In genomic region chr5:76304452-76305341, GRCm38 (mm10) we compare ENCODE assay signal across 8 mouse cellular contexts. TPM values are rescaled to one million over a fixed set of nuclear protein-coding genes. Genes with fewer than 3 reads are reported as not detected.
DNase-seq lines count a peak whose midpoint lies in the region; ATAC-seq lines count a peak whose summit lies in the region.

Clock (minus strand) TSS chr5:76304792.

- H3K4me1 ChIP-seq in intestine, embryonic 15.5 days (replicated peaks), result 0 out of 2 replicates have a peak, but pooled peaks cover 9% of the 10 kb centered on the region

- intact Hi-C loops in gastrocnemius, postnatal 36 days (cut with DNase I), result loop anchor here (10.0 kb wide), 2 partner anchors 110 to 230 kb away; no protein-coding TSS in a partner anchor
- intact Hi-C loops in left cerebral cortex, postnatal 25 days (cut with DNase I), result loop anchor here (2.0 to 10.0 kb wide), 4 partner anchors 110 to 430 kb away; partner anchors contain the start of gene Srd5a3

- peak within 1 kb of the TSS; percentile 98 for H3K4me3 ChIP-seq in intestine, embryonic 15.5 days (replicated peaks)

- WGBS in intestine, embryonic 15.5 days, result under 1% methylated on average over 95 of the region's 104 CpGs

- no peaks in the 10 kb centered on the region for H3K27me3 ChIP-seq in intestine, embryonic 15.5 days (replicated peaks)

- H3K9me3 ChIP-seq in intestine, embryonic 15.5 days, result no peaks in the 10 kb centered on the region

- peak; percentile 82 for ATAC-seq in intestine, embryonic 15.5 days

- H3K36me3 ChIP-seq in intestine, embryonic 15.5 days, result no peaks in the 10 kb centered on the region

- DNase-seq in adrenal gland, adult 18-20 months (ENCODE audit: low spot score in 2 of 2), result peak; percentile 91
- peak; percentile 91 for DNase-seq in embryo, embryonic 10 days (ENCODE audit: low spot score)
- peak; percentile 88 for DNase-seq in gastrocnemius, postnatal 36 days
- peak; percentile 92 to 93 for DNase-seq in left cerebral cortex, postnatal 25 days (ENCODE audit: low spot score in 2 of 2)
- peak; percentile 92 for DNase-seq in mesoderm, embryonic 11.5 days (ENCODE audit: low read depth, low spot score)
- DNase-seq in right cerebral cortex, postnatal 25 days, result peak; percentile 93
- peak; percentile 88 to 89 for DNase-seq in urinary bladder, postnatal 36 days (ENCODE audit: low spot score in 2 of 2)

- H3K9ac ChIP-seq in intestine, embryonic 15.5 days, result peak within 1 kb of the TSS; percentile 93

- peak within 1 kb of the TSS; percentile 83 for H3K4me2 ChIP-seq in intestine, embryonic 15.5 days (replicated peaks)

- H3K27ac ChIP-seq in intestine, embryonic 15.5 days, result peak within 1 kb of the TSS; percentile 99

RNA-seq across cellular contexts. Expression of gene Clock, which starts in this region (rescaled TPM):
- 10 to 100 TPM; 48.8 to 54.2 TPM for total RNA-seq in adrenal gland, adult 18-20 months (2021)
- total RNA-seq in gastrocnemius, postnatal 36 days (2021), result 10 to 100 TPM; 14.8 to 15.1 TPM
- 11.4 and 13.5 TPM in 2 replicates for polyA plus RNA-seq in intestine, embryonic 15.5 days (2015; fragmentation: Nextera tagmentation; extraction: Ambion mirVana)
- 10 to 100 TPM; 54.5 to 56.3 TPM for total RNA-seq in left cerebral cortex, postnatal 25 days (2021)

Comparison
In these comparisons a context has a peak if more than half of its experiments do, and no peak if none do; other contexts are left out.
1. Peak in every context shown above with its lines: DNase-seq, ATAC-seq, H3K4me3 ChIP-seq and H3K27ac ChIP-seq.